Mouse (Mus musculus) colon, adult 2 months (tissue): ENCODE measurements around the gene Asrgl1. TPM values are rescaled to one million over a fixed set of nuclear protein-coding genes. Genes with fewer than 3 reads are reported as not detected.

Experiments
- polyA plus RNA-seq: library from polyadenylated mRNA; depleted of rRNA; stranded (reverse); fragments of >200 nt; gene quantifications from 2 replicates; pipeline ENCODE4 v1.2.3, GENCODE M21; 2012; rRNA removed

The Asrgl1 gene
- 0.64 and 2.4 TPM in 2 replicates for polyA plus RNA-seq

DNA sequence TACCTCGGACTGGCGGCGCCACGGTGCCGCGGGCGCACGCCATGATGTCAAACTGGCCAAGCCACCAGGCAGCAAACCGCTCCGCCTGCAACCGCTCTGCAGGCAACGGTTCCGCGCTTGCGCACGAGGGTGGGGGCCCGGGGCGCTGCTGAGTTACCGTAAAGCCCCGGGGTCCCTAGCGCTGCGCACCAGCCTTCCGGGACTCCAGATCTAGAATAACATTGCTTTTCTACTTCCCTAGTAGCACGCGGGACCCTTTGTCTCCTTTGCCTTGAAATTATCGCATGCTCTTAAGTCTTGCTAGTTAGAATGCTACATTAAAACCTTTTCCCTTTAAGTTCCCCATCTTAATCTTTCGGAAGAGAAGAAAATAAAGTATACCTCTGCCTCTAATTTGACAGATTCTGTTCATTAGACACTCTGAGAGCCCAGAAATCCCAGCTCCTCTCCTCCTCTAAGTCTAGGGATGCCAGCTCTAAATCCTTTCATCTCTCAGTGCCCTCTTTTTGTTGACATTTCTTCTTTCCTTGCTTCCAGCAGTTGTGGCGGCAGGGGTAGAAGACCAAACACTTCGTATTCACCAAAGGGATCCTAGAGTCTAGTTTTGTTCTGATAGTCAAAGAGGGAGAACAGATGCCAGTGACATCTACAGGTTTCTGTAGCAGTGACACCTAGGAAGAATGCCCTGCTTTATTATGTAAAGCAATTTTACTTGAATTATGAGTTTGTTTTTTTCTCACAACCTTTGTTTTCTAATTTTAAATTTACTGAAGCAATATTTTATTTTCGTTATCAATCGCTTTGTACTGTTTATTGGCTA lies at the start of gene Asrgl1:
Gene Asrgl1, minus strand, starts transcription at position 125 of the 820 bp plus-strand sequence.

GRCm38 (mm10) chr19:9087821-9088220 lies 47.6 kb downstream of the Asrgl1 start, which contains the start of gene Scgb1a1:
Scgb1a1 (minus strand) TSS chr19:9087958.

Other genes starting within 250 kb of the Asrgl1 start
- gene 1810009A15Rik, start 246.8 kb downstream of the Asrgl1 start, polyA plus RNA-seq: 9.0 and 12.8 TPM in 2 replicates
- not detected in 2 replicates for gene Gm49416, start 246.7 kb downstream of the Asrgl1 start, polyA plus RNA-seq
- gene Ints5, start 242.6 kb downstream of the Asrgl1 start, polyA plus RNA-seq: 24.4 and 26.7 TPM in 2 replicates
- 94.0 and 114 TPM in 2 replicates for gene Ganab, start 237.6 kb downstream of the Asrgl1 start, polyA plus RNA-seq
- 114 and 123 TPM in 2 replicates for gene B3gat3, start 215.3 kb downstream of the Asrgl1 start, polyA plus RNA-seq
- 11.4 and 12.6 TPM in 2 replicates for gene Rom1, start 206.3 kb downstream of the Asrgl1 start, polyA plus RNA-seq
- 34.6 and 42.8 TPM in 2 replicates for gene Eml3, start 206.1 kb downstream of the Asrgl1 start, polyA plus RNA-seq
- gene Mta2, start 193.8 kb downstream of the Asrgl1 start, polyA plus RNA-seq: 17.1 and 24.9 TPM in 2 replicates
- 14.7 and 16.6 TPM in 2 replicates for gene Tut1, start 181.8 kb downstream of the Asrgl1 start, polyA plus RNA-seq
- gene Eef1g, start 168.6 kb downstream of the Asrgl1 start, polyA plus RNA-seq: 172 and 210 TPM in 2 replicates
- gene Ahnak, start 146.4 kb downstream of the Asrgl1 start, polyA plus RNA-seq: 26.2 and 29.7 TPM in 2 replicates
- gene Scgb1a1, start 47.7 kb downstream of the Asrgl1 start, polyA plus RNA-seq: 1.9 and 2.4 TPM in 2 replicates